Mouse (Mus musculus): ENCODE results near the gene Ola1. TPM values are rescaled to one million over a fixed set of nuclear protein-coding genes. Genes with fewer than 3 reads are reported as not detected.
A peak's percentile ranks its signal among the peaks of the same experiment; 100 is the strongest.

Gene Ola1
- polyA plus RNA-seq, 1 experiment from 2014 or later = 92.0 TPM

GRCm38 (mm10) chr2:73070449-73071076, 148.2 kb downstream of the Ola1 start:
- Histone ChIP-seq H3K27me3 (replicated peaks; ENCODE audit: control insufficient read depth, insufficient read depth, low read length) (no peaks in the 10 kb centered on the region), H3K4me3 (ENCODE audit: low read depth, low read length) (no peak overlapping the region), H3K9me3 (ENCODE audit: control insufficient read depth, low read length) (no peaks in the 10 kb centered on the region), H3K9ac (ENCODE audit: low read length) (no peak overlapping the region), H3K36me3 (ENCODE audit: control insufficient read depth, insufficient read depth, low read length) (no peaks in the 10 kb centered on the region), H3K4me2 (ENCODE audit: low read length) (no peak overlapping the region), H3K27ac (ENCODE audit: low read depth) (no peak overlapping the region), H3K4me1 (replicated peaks; ENCODE audit: control insufficient read depth, insufficient read depth, low read length) (no peaks in the 10 kb centered on the region)
- ATAC-seq (replicated peaks; ENCODE audit: low FRiP score, low TSS enrichment, low read depth) (no peak), DNase-seq (ENCODE audit: low spot score) (no peak)
- 67% methylated on average over 10 of the region's 10 CpGs for WGBS

DNA sequence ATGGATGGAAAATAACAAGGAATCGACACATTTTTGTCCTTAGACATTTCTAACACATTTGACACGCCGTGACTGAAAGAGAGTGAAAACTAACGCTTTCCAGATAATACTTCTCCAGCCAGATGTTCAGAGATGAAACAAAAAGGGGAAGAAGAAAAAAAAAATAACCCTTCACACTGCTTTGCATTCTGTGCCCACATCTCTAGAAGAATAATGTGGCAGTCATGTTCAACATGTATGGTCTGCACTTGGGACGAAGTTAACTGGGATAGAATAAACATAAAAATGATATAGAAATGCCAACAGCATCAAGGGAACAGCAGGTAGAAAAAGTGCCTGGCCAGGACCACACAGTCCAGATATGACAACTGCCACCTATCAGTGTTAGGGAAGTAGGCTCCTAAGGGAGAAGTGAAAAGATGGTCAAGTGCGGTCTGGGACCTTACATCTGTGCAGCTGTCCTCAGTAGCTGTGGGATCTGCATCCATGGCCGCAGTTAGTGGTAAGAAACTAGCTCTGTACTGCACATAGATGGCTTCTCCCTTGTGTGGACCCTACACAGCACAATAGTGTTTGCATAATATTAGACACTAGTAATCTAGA, 149.4 kb downstream of the Ola1 start:
- WGBS = 92% methylated on average over 7 of the region's 7 CpGs
- ATAC-seq (replicated peaks; ENCODE audit: low FRiP score, low TSS enrichment, low read depth) (no peak), DNase-seq (ENCODE audit: low spot score) (no peak)
- H3K4me3 ChIP-seq (ENCODE audit: low read depth, low read length) = no peak overlapping the region
- no peak overlapping the region for H3K27ac ChIP-seq (ENCODE audit: low read depth)
- H3K9ac ChIP-seq (ENCODE audit: low read length) = no peak overlapping the region
- no peak overlapping the region for H3K4me2 ChIP-seq (ENCODE audit: low read length)
- H3K36me3 ChIP-seq (ENCODE audit: control insufficient read depth, insufficient read depth, low read length) = no peaks in the 10 kb centered on the region
- H3K27me3 ChIP-seq (replicated peaks; ENCODE audit: control insufficient read depth, insufficient read depth, low read length) = no peaks in the 10 kb centered on the region
- no peaks in the 10 kb centered on the region for H3K9me3 ChIP-seq (ENCODE audit: control insufficient read depth, low read length)
- no peaks in the 10 kb centered on the region for H3K4me1 ChIP-seq (replicated peaks; ENCODE audit: control insufficient read depth, insufficient read depth, low read length)

DNA sequence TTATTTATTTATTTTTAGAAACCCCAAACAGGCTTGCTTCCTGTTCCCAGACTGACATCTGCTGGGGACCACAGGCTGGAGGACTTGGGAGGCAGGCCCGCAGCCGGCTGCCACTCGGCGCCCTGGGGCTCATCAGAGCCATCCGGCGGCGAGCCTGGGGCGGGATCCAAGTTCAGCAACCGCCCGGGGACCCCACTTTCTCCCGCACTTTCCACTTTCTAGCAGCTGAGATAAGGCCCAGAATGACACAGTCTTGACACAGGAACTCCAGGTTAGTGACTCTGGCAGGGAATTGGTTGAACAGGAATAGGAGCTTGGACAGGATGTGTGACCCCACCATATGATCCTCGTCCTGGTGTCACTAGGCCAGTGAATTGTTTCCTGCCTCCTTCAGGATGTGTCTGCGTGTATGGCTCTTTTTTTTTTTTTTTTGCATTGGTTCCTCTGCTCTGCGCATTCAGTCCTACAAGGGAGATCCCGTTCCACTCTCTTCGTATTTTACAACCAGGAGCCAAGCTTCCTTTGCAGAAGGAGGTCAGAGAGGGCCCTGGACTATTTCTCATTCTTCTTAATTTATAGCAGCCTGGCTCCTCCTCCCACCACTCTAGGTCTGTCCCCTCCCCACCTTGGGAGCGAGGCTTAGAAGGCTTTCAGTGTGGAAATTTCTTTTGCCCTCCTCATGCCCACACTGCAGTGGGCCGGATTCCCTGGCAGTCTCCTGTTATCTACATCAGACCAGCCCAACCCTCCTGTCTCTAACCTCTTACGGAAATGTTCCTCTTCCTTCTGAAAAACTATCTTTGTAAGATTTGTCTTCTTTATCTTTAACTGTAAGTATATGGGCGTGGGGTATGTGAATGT, 152.2 kb downstream of the Ola1 start:
- H3K4me1 ChIP-seq (replicated peaks; ENCODE audit: control insufficient read depth, insufficient read depth, low read length) = no peaks in the 10 kb centered on the region
- DNase-seq (ENCODE audit: low spot score) (peak; percentile 65), ATAC-seq (replicated peaks; ENCODE audit: low FRiP score, low TSS enrichment, low read depth) (no peak)
- H3K9me3 ChIP-seq (ENCODE audit: control insufficient read depth, low read length) = no peaks in the 10 kb centered on the region
- 18% methylated on average over 20 of the region's 20 CpGs for WGBS
- H3K4me3 ChIP-seq (ENCODE audit: low read depth, low read length) = no peak overlapping the region
- H3K27ac ChIP-seq (ENCODE audit: low read depth) = 0 out of 2 replicates have a peak overlapping the region, but pooled peaks have one; percentile 1
- H3K36me3 ChIP-seq (ENCODE audit: control insufficient read depth, insufficient read depth, low read length) = no peaks in the 10 kb centered on the region
- no peaks in the 10 kb centered on the region for H3K27me3 ChIP-seq (replicated peaks; ENCODE audit: control insufficient read depth, insufficient read depth, low read length)
- H3K9ac ChIP-seq (ENCODE audit: low read length) = no peak overlapping the region
- peak overlapping the region; percentile 18; the same call in 1 of the 2 replicates for H3K4me2 ChIP-seq (ENCODE audit: low read length)

GRCm38 (mm10) chr2:73063911-73064619, 154.7 kb downstream of the Ola1 start:
- Histone ChIP-seq H3K36me3 (ENCODE audit: control insufficient read depth, insufficient read depth, low read length) (no peaks in the 10 kb centered on the region), H3K27me3 (replicated peaks; ENCODE audit: control insufficient read depth, insufficient read depth, low read length) (no peaks in the 10 kb centered on the region), H3K4me3 (ENCODE audit: low read depth, low read length) (no peak overlapping the region), H3K4me2 (ENCODE audit: low read length) (no peak overlapping the region), H3K9me3 (ENCODE audit: control insufficient read depth, low read length) (no peaks in the 10 kb centered on the region), H3K4me1 (replicated peaks; ENCODE audit: control insufficient read depth, insufficient read depth, low read length) (no peaks in the 10 kb centered on the region), H3K9ac (ENCODE audit: low read length) (no peak overlapping the region), H3K27ac (ENCODE audit: low read depth) (no peak overlapping the region)
- ATAC-seq (replicated peaks; ENCODE audit: low FRiP score, low TSS enrichment, low read depth) (no peak), DNase-seq (ENCODE audit: low spot score) (no peak)
- WGBS = 76% methylated on average over 14 of the region's 14 CpGs

- Histone ChIP-seq H3K36me3 (ENCODE audit: control insufficient read depth, insufficient read depth, low read length) (no peaks in the 10 kb centered on the region), H3K9ac (ENCODE audit: low read length) (no peak overlapping the region), H3K27ac (ENCODE audit: low read depth) (no peak overlapping the region), H3K4me3 (ENCODE audit: low read depth, low read length) (no peak overlapping the region), H3K9me3 (ENCODE audit: control insufficient read depth, low read length) (no peaks in the 10 kb centered on the region), H3K27me3 (replicated peaks; ENCODE audit: control insufficient read depth, insufficient read depth, low read length) (no peaks in the 10 kb centered on the region), H3K4me2 (ENCODE audit: low read length) (no peak overlapping the region), H3K4me1 (replicated peaks; ENCODE audit: control insufficient read depth, insufficient read depth, low read length) (no peaks in the 10 kb centered on the region)
- 65% methylated on average over 6 of the region's 6 CpGs for WGBS
- no peak for ATAC-seq (replicated peaks; ENCODE audit: low FRiP score, low TSS enrichment, low read depth)
- DNase-seq (ENCODE audit: low spot score) = no peak
Measured at GRCm38 (mm10) chr2:73060259-73060585, 158.5 kb downstream of the Ola1 start.

DNA sequence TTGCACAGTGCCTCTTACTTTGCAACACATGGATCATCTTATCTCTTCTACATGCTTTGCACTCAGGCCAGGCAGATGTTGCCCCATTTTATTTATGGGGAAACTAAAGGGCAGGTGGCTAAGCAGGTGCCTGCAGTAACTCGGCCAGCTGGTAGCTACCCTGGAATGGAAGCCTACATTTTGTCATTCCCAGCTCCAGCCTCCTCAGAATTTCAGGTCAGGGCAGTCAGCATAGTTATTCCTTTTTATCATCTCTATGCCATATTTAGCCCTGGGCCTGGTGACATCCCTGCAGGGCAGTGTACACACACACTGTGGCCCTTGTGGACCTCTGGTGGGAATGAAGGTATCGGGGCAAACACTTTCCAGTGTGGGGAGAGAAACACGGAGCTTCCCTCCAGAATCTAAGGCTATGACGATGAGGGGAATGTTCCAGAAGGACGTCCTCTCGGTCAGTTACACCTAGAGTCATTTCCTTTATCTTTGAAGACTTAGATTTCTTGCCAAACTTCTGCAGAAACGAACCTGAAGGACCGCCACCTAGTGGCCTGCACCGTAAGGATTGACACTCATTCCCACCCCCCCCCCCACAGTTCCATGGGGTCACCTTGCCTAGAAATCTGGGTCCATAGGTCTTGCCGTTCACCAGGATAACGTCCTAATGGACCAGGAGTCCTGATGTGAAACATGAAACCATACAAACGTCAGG, 159.0 kb downstream of the Ola1 start:
- H3K36me3 ChIP-seq (ENCODE audit: control insufficient read depth, insufficient read depth, low read length) = no peaks in the 10 kb centered on the region
- H3K9me3 ChIP-seq (ENCODE audit: control insufficient read depth, low read length) = peaks cover 1% of the 10 kb centered on the region; the same call in 1 of the 2 replicates
- 27% methylated on average over 12 of the region's 12 CpGs for WGBS
- H3K4me2 ChIP-seq (ENCODE audit: low read length) = no peak overlapping the region
- ATAC-seq (replicated peaks; ENCODE audit: low FRiP score, low TSS enrichment, low read depth) (no peak), DNase-seq (ENCODE audit: low spot score) (peak; percentile 66)
- H3K4me1 ChIP-seq (replicated peaks; ENCODE audit: control insufficient read depth, insufficient read depth, low read length) = no peaks in the 10 kb centered on the region
- H3K27ac ChIP-seq (ENCODE audit: low read depth) = no peak overlapping the region
- H3K4me3 ChIP-seq (ENCODE audit: low read depth, low read length) = no peak overlapping the region
- no peaks in the 10 kb centered on the region for H3K27me3 ChIP-seq (replicated peaks; ENCODE audit: control insufficient read depth, insufficient read depth, low read length)
- H3K9ac ChIP-seq (ENCODE audit: low read length) = no peak overlapping the region

GRCm38 (mm10) chr2:73058344-73058743, 160.4 kb downstream of the Ola1 start:
- no peaks in the 10 kb centered on the region for H3K27me3 ChIP-seq (replicated peaks; ENCODE audit: control insufficient read depth, insufficient read depth, low read length)
- H3K4me3 ChIP-seq (ENCODE audit: low read depth, low read length) = no peak overlapping the region
- DNase-seq (ENCODE audit: low spot score) (no peak), ATAC-seq (replicated peaks; ENCODE audit: low FRiP score, low TSS enrichment, low read depth) (no peak)
- H3K4me2 ChIP-seq (ENCODE audit: low read length) = no peak overlapping the region
- no peaks in the 10 kb centered on the region for H3K4me1 ChIP-seq (replicated peaks; ENCODE audit: control insufficient read depth, insufficient read depth, low read length)
- 95% methylated on average over 1 of the region's 1 CpGs for WGBS
- no peaks in the 10 kb centered on the region for H3K36me3 ChIP-seq (ENCODE audit: control insufficient read depth, insufficient read depth, low read length)
- peaks cover 4% of the 10 kb centered on the region; the same call in 1 of the 2 replicates for H3K9me3 ChIP-seq (ENCODE audit: control insufficient read depth, low read length)
- no peak overlapping the region for H3K9ac ChIP-seq (ENCODE audit: low read length)
- no peak overlapping the region for H3K27ac ChIP-seq (ENCODE audit: low read depth)

- no peaks in the 10 kb centered on the region for H3K4me1 ChIP-seq (replicated peaks; ENCODE audit: control insufficient read depth, insufficient read depth, low read length)
- peaks cover 4% of the 10 kb centered on the region; the same call in 1 of the 2 replicates for H3K9me3 ChIP-seq (ENCODE audit: control insufficient read depth, low read length)
- H3K27ac ChIP-seq (ENCODE audit: low read depth) = no peak overlapping the region
- H3K36me3 ChIP-seq (ENCODE audit: control insufficient read depth, insufficient read depth, low read length) = no peaks in the 10 kb centered on the region
- ATAC-seq (replicated peaks; ENCODE audit: low FRiP score, low TSS enrichment, low read depth) (no peak), DNase-seq (ENCODE audit: low spot score) (no peak)
- H3K9ac ChIP-seq (ENCODE audit: low read length) = no peak overlapping the region
- 96% methylated on average over 2 of the region's 2 CpGs for WGBS
- H3K4me3 ChIP-seq (ENCODE audit: low read depth, low read length) = no peak overlapping the region
- no peaks in the 10 kb centered on the region for H3K27me3 ChIP-seq (replicated peaks; ENCODE audit: control insufficient read depth, insufficient read depth, low read length)
- H3K4me2 ChIP-seq (ENCODE audit: low read length) = no peak overlapping the region
Measured at GRCm38 (mm10) chr2:73057589-73057988, 161.1 kb downstream of the Ola1 start.
